Mouse (Mus musculus) embryo, embryonic 11.5 days (tissue): ENCODE measurements around the gene Grpel1.

ENCODE experiments used
- DNase-seq: peaks from one replicate; pipeline ENCODE4 v3.0.0-alpha.2; 2012; ENCODE audit warnings: low read depth, low spot score

The Grpel1 gene

DNA sequence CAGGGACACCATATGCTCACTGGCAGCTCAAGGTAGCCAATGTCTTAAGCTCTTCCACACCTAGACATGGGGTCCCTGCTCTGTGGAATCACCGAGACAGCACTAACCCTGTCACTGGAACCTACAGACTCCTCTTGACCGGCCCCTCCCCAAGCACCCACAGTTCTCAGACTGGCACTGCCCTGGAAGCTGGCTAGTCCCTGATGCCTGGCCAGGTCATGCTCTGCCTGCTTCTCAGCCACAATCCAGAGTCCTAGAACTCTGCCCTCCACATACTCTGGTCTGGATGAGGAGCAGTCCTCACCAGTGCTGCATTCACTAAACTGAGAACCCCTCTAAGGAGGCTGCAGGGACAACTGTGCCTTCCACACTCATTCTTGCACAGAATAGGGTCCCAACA lies 46.2 kb downstream of the Grpel1 start:
- DNase-seq: no peak

DNA sequence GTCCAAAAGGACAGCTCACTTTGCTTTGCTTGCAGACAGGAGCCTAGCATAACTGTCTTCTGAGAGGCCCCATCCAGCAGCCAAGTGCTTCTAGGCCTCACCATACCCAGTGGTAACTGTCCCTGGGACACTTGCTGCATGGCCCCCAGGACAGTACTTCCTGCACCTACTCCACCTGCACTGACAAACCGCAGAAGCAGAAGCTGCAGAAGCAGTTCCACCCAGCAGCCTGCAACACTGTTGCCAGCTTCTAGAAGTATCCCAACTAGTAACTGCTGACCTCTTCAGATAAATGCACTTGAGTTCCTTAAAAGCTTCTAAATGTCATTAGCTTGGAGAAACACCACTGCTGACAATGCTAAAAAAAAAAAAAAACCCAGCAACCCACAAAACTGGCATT lies 50.3 kb downstream of the Grpel1 start:
- no peak for DNase-seq

DNA sequence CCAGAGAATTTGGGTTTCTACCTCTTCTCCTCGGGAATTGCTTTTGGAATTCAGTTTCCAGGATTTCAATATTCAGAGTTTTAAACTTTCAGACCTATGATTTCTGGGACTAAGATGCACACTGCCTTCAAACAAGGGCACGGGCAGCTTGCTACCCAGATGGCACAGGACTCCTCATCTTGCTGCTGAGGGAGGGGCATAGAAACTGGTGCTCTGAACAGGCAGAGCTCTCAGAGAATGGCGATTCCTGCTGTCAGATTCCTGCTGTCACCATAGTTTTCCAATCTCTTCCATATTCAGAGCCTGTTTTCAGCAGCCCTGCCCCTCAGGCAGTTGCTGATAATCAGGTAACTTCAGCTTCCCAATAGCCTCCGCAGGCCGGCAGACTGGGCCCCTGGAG lies 50.8 kb downstream of the Grpel1 start:
- DNase-seq: no peak

DNA sequence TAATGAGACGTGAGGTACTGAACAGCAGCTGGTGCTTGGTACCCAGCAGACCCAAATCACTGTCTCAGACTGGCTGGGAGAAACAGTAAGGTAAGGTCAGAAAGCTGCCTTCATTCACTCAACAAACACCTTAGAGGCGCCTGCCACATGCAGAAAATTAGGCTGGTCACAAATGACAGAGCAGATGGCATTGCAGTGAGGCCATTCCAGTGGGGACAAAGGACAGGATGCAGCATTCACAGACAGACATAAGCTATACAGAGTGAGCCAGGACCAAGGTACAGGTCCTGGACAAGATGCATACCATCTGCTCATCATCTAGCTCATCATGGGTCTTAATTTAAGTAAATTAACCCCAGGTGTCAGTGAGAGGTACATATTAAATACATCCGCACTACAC lies 52.8 kb downstream of the Grpel1 start:
- no peak for DNase-seq

GRCm38 (mm10) chr5:36519751-36520150 lies 55.0 kb downstream of the Grpel1 start:
- no peak for DNase-seq

GRCm38 (mm10) chr5:36522782-36523181 lies 58.0 kb downstream of the Grpel1 start:
- DNase-seq: no peak

- DNase-seq: no peak
Observed at GRCm38 (mm10) chr5:36523219-36523703, 58.5 kb downstream of the Grpel1 start.
